Mouse (Mus musculus) neural tube, embryonic 14.5 days (tissue): ENCODE measurements around the gene Acot7. TPM values are rescaled to one million over a fixed set of nuclear protein-coding genes. Genes with fewer than 3 reads are reported as not detected.

Source experiments
- ATAC-seq: fragments of 200-750 bp; cut with Nextera tagmentation; 2 replicates; pipeline ENCODE4 v1.8.0; 2017; ENCODE audit warnings: low read depth, mild to moderate bottlenecking, moderate TSS enrichment, moderate library complexity
- H3K27ac ChIP-seq: fragments of 300-500 bp; sonication (generic); 2 replicates; pipeline ENCODE4 v1.5.1; 2014; ENCODE audit warnings: low read depth, mild to moderate bottlenecking, control low read depth, low read length, moderate library complexity, mixed read lengths
- H3K27me3 ChIP-seq: fragments of 300-500 bp; sonication (generic); 2 replicates; pipeline ENCODE4 v1.6.1; 2014; ENCODE audit warnings: low read length; ENCODE audit not compliant: control insufficient read depth, insufficient read depth
- H3K36me3 ChIP-seq: fragments of 300-500 bp; sonication (generic); 2 replicates; pipeline ENCODE4 v1.6.1; 2014; ENCODE audit warnings: low read length, mixed read lengths; ENCODE audit not compliant: control insufficient read depth, insufficient read depth
- H3K4me1 ChIP-seq: fragments of 300-500 bp; sonication (generic); 2 replicates; pipeline ENCODE4 v1.6.1; 2014; ENCODE audit warnings: low read length; ENCODE audit not compliant: control insufficient read depth, insufficient read depth
- H3K4me2 ChIP-seq: fragments of 300-500 bp; sonication (generic); 2 replicates; pipeline ENCODE4 v1.6.1; 2014; ENCODE audit warnings: mild to moderate bottlenecking, low read depth, low read length, control low read depth
- H3K4me3 ChIP-seq: fragments of 300-500 bp; sonication (generic); 2 replicates; pipeline ENCODE4 v1.5.1; 2014; ENCODE audit warnings: low read depth, low read length, control low read depth, mixed read lengths
- H3K9ac ChIP-seq: fragments of 300-500 bp; sonication (generic); replicated peaks from 2 replicates; pipeline ENCODE4 v1.6.1; 2014; ENCODE audit warnings: low read depth, mild to moderate bottlenecking, control low read depth, low read length, mixed read lengths
- H3K9me3 ChIP-seq: fragments of 300-500 bp; sonication (generic); 2 replicates; pipeline ENCODE4 v1.6.1; 2016; ENCODE audit warnings: low read length; ENCODE audit not compliant: control insufficient read depth
- WGBS: fragments of 180-500 bp; shearing (Covaris S2); extraction: QIAGEN DNeasy Blood & Tissue Kit; methylation state at CpG from one replicate; pipeline ENCODE4 v1.1.7; 2014; 5-methylcytosine and 5-hydroxymethylcytosine counted together
- polyA plus RNA-seq: library from polyadenylated mRNA; unstranded; fragments of >200 nt; fragmentation: Nextera tagmentation; extraction: Ambion mirVana; gene quantifications from 2 replicates; pipeline ENCODE4 v1.2.1, GENCODE M21; 2014

The Acot7 gene
- polyA plus RNA-seq, 1 experiment from 2014 or later: 348 TPM

DNA sequence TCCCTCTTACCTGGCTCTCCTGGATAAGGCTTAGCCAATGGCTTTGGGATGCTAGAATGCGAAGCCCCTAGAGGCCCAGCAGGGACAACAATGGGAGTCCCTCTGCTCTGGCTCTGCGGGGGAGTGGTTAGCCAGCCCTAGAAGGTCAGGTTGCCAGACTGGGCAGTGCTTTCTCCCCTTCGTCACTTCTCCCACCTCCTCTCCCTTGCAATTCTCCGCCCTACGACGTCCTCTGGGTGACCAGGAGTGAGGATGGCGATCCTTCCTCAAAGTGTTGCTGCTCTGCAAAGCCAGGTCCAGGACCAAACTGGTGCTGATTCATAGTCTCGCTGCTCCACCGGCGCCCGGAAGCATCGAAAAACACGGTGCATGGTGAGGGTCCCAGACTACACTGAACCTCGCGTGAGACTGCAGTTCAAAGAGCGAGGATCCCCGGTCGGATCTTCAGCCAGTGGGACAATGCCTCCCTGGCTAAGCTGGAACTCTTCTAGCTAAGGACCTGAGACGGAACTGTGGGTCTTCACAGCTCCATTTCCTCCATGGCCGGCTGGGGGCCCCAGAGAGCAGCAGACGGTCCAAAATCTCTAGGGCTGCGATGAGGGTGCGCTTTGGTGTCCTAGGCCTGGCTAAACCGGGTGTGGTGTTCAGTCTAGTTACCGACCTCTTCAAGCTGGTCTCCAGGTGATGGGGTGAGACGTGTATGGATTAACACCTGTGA is 140.7 kb downstream of the Acot7 start, which contains the start of gene Rnf207:
Gene Rnf207 (minus strand): TSS at position 477 of the 718 bp plus-strand sequence.
- no peak within 1 kb of the TSS for H3K9ac ChIP-seq
- peaks cover 5% of the 10 kb centered on the region; the same call in 1 of the 2 replicates for H3K4me1 ChIP-seq
- no peak within 1 kb of the TSS for H3K27ac ChIP-seq
- no peak within 1 kb of the TSS for H3K4me3 ChIP-seq
- no peaks in the 10 kb centered on the region for H3K36me3 ChIP-seq
- no peak within 1 kb of the TSS for H3K4me2 ChIP-seq
- no peak for ATAC-seq
- H3K27me3 ChIP-seq: peaks cover 33% of the 10 kb centered on the region
- WGBS: 4% methylated on average over 26 of the region's 26 CpGs
- no peaks in the 10 kb centered on the region for H3K9me3 ChIP-seq

Other genes starting within 250 kb of the Acot7 start
- gene Dnajc11, start 244.4 kb upstream of the Acot7 start, polyA plus RNA-seq: 82.4 and 87.0 TPM in 2 replicates
- gene Thap3, start 189.1 kb upstream of the Acot7 start, polyA plus RNA-seq: 20.1 and 30.3 TPM in 2 replicates
- gene Phf13, start 181.9 kb upstream of the Acot7 start, polyA plus RNA-seq: 15.1 and 22.1 TPM in 2 replicates
- 2.1 and 3.0 TPM in 2 replicates for gene Klhl21, start 169.3 kb upstream of the Acot7 start, polyA plus RNA-seq
- gene Zbtb48, start 150.5 kb upstream of the Acot7 start, polyA plus RNA-seq: 16.2 and 20.7 TPM in 2 replicates
- gene Tas1r1, start 139.6 kb upstream of the Acot7 start, polyA plus RNA-seq: 1.4 and 2.1 TPM in 2 replicates
- 26.1 and 29.8 TPM in 2 replicates for gene Nol9, start 138.8 kb upstream of the Acot7 start, polyA plus RNA-seq
- gene Plekhg5, start 105.6 kb upstream of the Acot7 start, polyA plus RNA-seq: 9.6 and 11.7 TPM in 2 replicates
- 0.54 and 1.1 TPM in 2 replicates for gene Tnfrsf25, start 62.2 kb upstream of the Acot7 start, polyA plus RNA-seq
- gene Espn, start 25.8 kb upstream of the Acot7 start, polyA plus RNA-seq: 0.52 and 0.64 TPM in 2 replicates
- gene Hes2, start 19.3 kb upstream of the Acot7 start, polyA plus RNA-seq: not detected in 2 replicates
- 18.5 and 19.3 TPM in 2 replicates for gene Gpr153, start 96.1 kb downstream of the Acot7 start, polyA plus RNA-seq
- gene Hes3, start 113.5 kb downstream of the Acot7 start, polyA plus RNA-seq: 0.36 and 0.68 TPM in 2 replicates
- 16.6 and 24.9 TPM in 2 replicates for gene Icmt, start 119.1 kb downstream of the Acot7 start, polyA plus RNA-seq
- 5.9 and 8.4 TPM in 2 replicates for gene Rnf207, start 140.9 kb downstream of the Acot7 start, polyA plus RNA-seq
- gene Rpl22, start 147.6 kb downstream of the Acot7 start, polyA plus RNA-seq: 150 and 173 TPM in 2 replicates
- 38.4 and 48.5 TPM in 2 replicates for gene Chd5, start 160.5 kb downstream of the Acot7 start, polyA plus RNA-seq